Mouse (Mus musculus) liver, embryonic 14.5 days (tissue): ENCODE results near the gene Sel1l2.

Source experiments
- CTCF ChIP-seq: IDR thresholded peaks from 2 replicates; pipeline ENCODE4 v1.5.1; 2016; ENCODE audit warnings: antibody characterized with exemption, low read depth, control low read depth
- EP300 ChIP-seq: IDR thresholded peaks from 2 replicates; pipeline ENCODE4 v1.6.1; 2016; ENCODE audit warnings: antibody characterized with exemption, low read depth

- no peak for TF ChIP-seq CTCF
- no peak for TF ChIP-seq EP300
Measured at GRCm38 (mm10) chr2:140214519-140215027, 174.9 kb downstream of the Sel1l2 start.
